Mouse (Mus musculus): ENCODE data around the gene Zfp976. TPM values are rescaled to one million over a fixed set of nuclear protein-coding genes. Genes with fewer than 3 reads are reported as not detected.
"Not testable (repeated sequence)": the region's sequence is repeated elsewhere in the genome, so short reads cannot be mapped to it uniquely, and the experiment has no call there.

The Zfp976 gene
- 1.7 and 3.0 TPM in 2 replicates for polyA plus RNA-seq (2014; fragmentation: Nextera tagmentation; extraction: Ambion mirVana)

DNA sequence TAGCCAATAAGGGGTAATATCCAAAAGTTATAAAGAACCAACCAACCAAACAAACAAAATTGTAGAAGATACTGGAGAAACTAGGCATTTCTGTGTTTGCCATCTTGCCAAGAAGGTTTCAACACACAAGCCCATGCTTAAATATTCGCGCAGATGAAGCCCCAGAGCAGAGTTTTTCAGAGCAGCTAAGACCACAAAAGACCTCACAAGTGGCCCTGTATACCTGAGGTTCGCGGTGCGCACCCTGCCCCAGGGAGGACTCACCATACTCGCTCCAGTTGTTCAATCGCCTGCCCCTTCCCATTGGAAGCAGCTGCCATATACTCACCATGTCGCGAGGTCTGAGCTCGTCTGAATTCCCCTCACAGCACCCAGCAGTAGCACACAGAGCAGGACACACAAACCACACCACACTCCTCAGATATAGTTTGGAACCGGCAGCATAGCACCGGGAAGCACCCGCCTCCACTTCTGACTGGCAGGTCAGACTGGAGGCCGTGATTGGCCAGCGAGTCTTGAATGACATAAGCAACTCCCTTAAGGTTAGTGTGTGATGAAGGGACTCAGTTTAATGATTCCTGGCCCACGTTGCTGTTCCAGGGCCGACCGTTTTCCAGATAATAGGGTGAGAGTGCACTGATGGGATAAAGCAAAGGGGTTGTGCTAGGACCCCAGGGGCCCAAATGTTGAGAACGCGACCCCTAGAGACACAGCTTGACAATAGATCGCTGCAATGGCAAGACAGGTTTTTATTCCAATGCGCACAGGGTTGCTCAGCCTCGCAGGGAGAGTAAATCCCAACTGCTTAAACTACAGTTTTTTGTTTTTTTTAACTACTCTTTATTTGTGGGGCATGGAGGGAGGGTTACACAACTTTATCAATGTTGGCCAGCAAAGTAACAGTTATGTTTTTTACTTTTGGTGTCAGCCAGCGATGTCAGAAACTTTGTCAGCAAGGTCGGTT lies at the start of gene Zfp976:
TSS of gene Zfp976 (minus strand) at position 437 of the 964 bp plus-strand sequence.
- peak within 1 kb of the TSS; percentile 28 for H3K9ac ChIP-seq (replicated peaks; ENCODE audit: low read depth, low read length)
- ATAC-seq (ENCODE audit: low read depth) = peak; percentile 99
- H3K4me3 ChIP-seq (ENCODE audit: low read depth, low read length) = peak within 1 kb of the TSS; percentile 36
- WGBS = 3% methylated on average over 25 of the region's 25 CpGs
- H3K36me3 ChIP-seq (ENCODE audit: control insufficient read depth, insufficient read depth, low read length); H3K4me1 ChIP-seq (ENCODE audit: control insufficient read depth, insufficient read depth, low read length); H3K27me3 ChIP-seq (ENCODE audit: control insufficient read depth, insufficient read depth, low read length); H3K27ac ChIP-seq (ENCODE audit: low read depth, low read length); H3K9me3 ChIP-seq (ENCODE audit: control insufficient read depth, low read length): not testable (repeated sequence)
- H3K4me2 ChIP-seq (ENCODE audit: low read depth, low read length) = peak within 1 kb of the TSS; percentile 46

DNA sequence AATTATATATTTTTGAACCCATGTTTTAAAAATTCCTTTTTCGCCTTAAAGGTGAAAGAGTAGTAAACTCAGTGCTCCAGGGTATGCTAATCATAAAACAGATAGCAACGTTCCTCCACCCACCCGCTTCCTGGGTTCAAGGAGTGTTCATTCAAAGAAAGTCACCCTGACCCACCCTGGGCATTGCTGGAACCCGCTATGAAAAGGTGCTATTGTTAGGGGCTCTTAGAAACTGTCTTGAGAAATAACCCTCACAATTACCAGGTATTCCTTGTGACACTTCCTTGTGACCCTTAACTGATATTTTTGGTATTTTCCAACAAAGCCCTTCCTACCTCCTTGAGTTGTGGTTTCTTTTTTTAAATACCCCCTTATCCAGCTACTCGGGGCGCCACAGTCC lies 37.7 kb upstream of the Zfp976 start:
- H3K36me3 ChIP-seq (ENCODE audit: control insufficient read depth, insufficient read depth, low read length); H3K9ac ChIP-seq (replicated peaks; ENCODE audit: low read depth, low read length); H3K4me2 ChIP-seq (ENCODE audit: low read depth, low read length); H3K27me3 ChIP-seq (ENCODE audit: control insufficient read depth, insufficient read depth, low read length); H3K9me3 ChIP-seq (ENCODE audit: control insufficient read depth, low read length); ATAC-seq (ENCODE audit: low read depth); H3K27ac ChIP-seq (ENCODE audit: low read depth, low read length); H3K4me1 ChIP-seq (ENCODE audit: control insufficient read depth, insufficient read depth, low read length); H3K4me3 ChIP-seq (ENCODE audit: low read depth, low read length): not testable (repeated sequence)
- 94% methylated on average over 6 of the region's 6 CpGs for WGBS

DNA sequence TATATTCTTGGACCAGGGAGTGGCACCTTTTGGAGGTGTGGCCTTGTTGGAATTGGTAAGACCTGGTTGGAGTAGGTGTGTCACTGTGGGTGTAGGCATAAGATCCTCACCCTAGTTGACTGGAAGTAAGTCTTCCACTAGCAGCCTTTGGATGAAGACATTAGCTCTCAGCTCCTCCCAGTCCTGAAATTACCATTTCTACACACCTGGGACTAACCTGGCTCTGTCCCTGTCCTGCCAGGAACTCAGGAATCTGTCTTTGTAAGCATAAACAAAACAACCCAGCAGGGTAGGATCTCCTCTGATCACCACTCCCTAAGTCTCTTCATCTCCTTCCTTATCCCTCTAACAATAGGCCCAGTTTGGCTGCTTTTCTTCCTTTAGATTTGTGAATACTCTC lies 37.3 kb upstream of the Zfp976 start:
- H3K27ac ChIP-seq (ENCODE audit: low read depth, low read length); H3K4me2 ChIP-seq (ENCODE audit: low read depth, low read length); H3K4me3 ChIP-seq (ENCODE audit: low read depth, low read length); H3K27me3 ChIP-seq (ENCODE audit: control insufficient read depth, insufficient read depth, low read length); H3K9ac ChIP-seq (replicated peaks; ENCODE audit: low read depth, low read length); H3K36me3 ChIP-seq (ENCODE audit: control insufficient read depth, insufficient read depth, low read length); H3K4me1 ChIP-seq (ENCODE audit: control insufficient read depth, insufficient read depth, low read length); H3K9me3 ChIP-seq (ENCODE audit: control insufficient read depth, low read length); ATAC-seq (ENCODE audit: low read depth): not testable (repeated sequence)

DNA sequence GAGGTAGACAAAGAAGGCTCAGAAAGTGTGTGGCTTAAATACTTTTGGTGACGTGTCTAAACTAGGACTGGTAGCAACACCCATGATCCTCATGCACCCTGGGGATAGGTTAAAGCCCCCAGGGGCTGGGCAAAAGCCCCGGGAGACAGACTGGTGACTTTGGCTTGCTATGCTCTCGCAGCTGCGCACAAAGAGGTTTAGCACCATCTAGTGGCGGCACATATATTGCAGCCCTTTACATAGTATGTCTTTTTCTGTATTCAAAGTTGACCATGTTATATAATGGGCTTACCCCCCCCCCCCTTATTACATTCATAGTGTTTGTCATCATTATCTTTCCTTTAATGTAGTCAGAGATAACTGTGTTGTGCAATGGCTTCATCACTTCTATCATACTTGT lies 17.8 kb upstream of the Zfp976 start:
- not testable (repeated sequence) for ATAC-seq (ENCODE audit: low read depth)

DNA sequence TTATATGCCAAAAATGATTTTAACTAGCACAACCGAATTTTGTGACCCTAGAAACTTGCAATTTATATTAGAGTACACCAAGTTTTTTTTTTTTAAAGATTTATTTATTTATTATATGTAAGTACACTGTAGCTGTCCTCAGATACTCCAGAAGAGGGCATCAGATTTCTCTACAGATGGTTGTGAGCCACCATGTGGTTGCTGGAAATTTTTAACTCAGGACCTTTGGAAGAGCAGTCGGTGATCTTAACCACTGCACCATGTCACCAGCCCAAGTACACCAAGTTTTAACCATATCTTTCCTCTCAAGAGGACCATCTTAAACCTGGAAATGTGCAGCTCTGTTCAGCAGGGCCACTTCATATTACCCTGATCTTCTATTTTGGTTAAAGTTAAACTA lies 12.8 kb upstream of the Zfp976 start:
- 78% methylated on average over 2 of the region's 2 CpGs for WGBS
- not testable (repeated sequence) for H3K27me3 ChIP-seq (ENCODE audit: control insufficient read depth, insufficient read depth, low read length); H3K4me1 ChIP-seq (ENCODE audit: control insufficient read depth, insufficient read depth, low read length); H3K9me3 ChIP-seq (ENCODE audit: control insufficient read depth, low read length); H3K27ac ChIP-seq (ENCODE audit: low read depth, low read length); H3K4me2 ChIP-seq (ENCODE audit: low read depth, low read length); ATAC-seq (ENCODE audit: low read depth); H3K9ac ChIP-seq (replicated peaks; ENCODE audit: low read depth, low read length); H3K4me3 ChIP-seq (ENCODE audit: low read depth, low read length); H3K36me3 ChIP-seq (ENCODE audit: control insufficient read depth, insufficient read depth, low read length)

More for the DNA sequence above, 17.8 kb upstream of the Zfp976 start:
- 65% methylated on average over 4 of the region's 5 CpGs for WGBS
- H3K4me1 ChIP-seq (ENCODE audit: control insufficient read depth, insufficient read depth, low read length); H3K27ac ChIP-seq (ENCODE audit: low read depth, low read length); H3K36me3 ChIP-seq (ENCODE audit: control insufficient read depth, insufficient read depth, low read length); H3K4me2 ChIP-seq (ENCODE audit: low read depth, low read length); H3K27me3 ChIP-seq (ENCODE audit: control insufficient read depth, insufficient read depth, low read length); H3K4me3 ChIP-seq (ENCODE audit: low read depth, low read length); H3K9ac ChIP-seq (replicated peaks; ENCODE audit: low read depth, low read length); H3K9me3 ChIP-seq (ENCODE audit: control insufficient read depth, low read length): not testable (repeated sequence)

DNA sequence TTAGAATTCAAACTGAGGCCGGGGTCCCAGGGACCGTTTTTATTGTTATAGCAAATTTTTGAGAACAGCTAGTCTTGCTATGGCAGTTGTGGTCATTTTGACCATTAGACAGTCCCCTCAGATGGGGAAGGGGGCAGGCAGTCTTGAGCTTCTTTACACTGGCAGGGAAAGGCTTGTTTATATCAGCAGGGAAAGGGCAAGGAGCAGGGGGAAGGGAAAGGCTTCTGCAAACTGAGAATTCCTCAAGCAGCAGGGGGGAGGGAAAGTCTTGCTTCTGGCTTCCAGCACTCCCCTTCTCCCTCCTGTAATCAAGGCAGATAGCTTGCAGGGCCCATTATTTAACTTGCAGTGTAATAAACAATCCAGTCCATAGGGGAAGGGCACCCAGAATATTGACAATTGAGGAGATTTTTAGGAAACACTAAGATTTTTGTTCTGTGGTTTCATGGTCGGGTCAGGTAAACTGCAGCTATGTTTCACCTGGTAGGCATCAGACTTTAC lies 782 bp upstream of the Zfp976 start:
- not testable (repeated sequence) for ATAC-seq (ENCODE audit: low read depth); H3K9ac ChIP-seq (replicated peaks; ENCODE audit: low read depth, low read length)
- WGBS = 18% methylated on average over 3 of the region's 3 CpGs

DNA sequence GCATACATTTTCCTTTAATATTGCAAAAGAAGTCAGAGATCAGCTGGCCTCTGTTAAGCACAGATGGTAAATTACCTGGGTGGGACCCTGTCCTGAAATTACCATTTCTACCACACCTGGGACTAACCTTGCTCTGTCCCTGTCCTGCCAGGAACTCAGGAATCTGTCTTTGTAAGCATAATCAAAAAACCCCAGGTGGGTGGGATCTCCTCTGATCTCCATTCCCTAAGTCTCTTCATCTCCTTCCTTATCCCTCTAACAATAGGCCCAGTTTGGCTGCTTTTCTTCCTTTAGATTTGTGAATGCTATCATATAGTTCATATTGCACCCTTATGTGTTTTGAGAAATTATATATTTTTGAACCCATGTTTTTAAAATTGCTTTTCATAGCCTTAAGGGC lies 11.4 kb downstream of the Zfp976 start:
- H3K27ac ChIP-seq (ENCODE audit: low read depth, low read length) = not testable (repeated sequence)

More for the DNA sequence above, 782 bp upstream of the Zfp976 start:
- H3K9me3 ChIP-seq (ENCODE audit: control insufficient read depth, low read length); H3K36me3 ChIP-seq (ENCODE audit: control insufficient read depth, insufficient read depth, low read length); H3K4me1 ChIP-seq (ENCODE audit: control insufficient read depth, insufficient read depth, low read length); H3K27me3 ChIP-seq (ENCODE audit: control insufficient read depth, insufficient read depth, low read length); H3K27ac ChIP-seq (ENCODE audit: low read depth, low read length): not testable (repeated sequence)
- Histone ChIP-seq H3K4me3 (ENCODE audit: low read depth, low read length) (peak overlapping the region; percentile 36; the same call in 1 of the 2 replicates), H3K4me2 (ENCODE audit: low read depth, low read length) (peak overlapping the region; percentile 46; the same call in 1 of the 2 replicates)

DNA sequence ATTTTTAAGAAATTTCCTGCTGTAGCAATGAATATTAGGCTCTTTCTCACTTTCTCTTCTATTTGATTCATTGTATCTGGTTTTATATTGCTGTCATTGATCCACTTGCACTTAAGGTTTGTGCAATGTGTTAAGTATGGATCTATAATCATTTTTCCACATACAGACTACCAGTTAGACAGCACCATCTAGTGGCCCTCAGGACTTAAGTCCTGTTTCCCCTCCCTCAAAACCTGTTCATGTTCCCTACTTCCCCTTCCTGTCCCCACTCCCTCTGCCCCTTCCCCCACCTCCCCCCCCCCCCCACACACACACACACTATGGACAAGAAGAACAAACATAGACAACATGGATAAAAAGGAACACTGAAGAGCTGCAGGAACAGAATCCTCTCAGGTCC lies 46.7 kb downstream of the Zfp976 start:
- not testable (repeated sequence) for H3K9me3 ChIP-seq (ENCODE audit: control insufficient read depth, low read length); ATAC-seq (ENCODE audit: low read depth)

More for the DNA sequence above, 11.4 kb downstream of the Zfp976 start:
- not testable (repeated sequence) for H3K4me2 ChIP-seq (ENCODE audit: low read depth, low read length); H3K9me3 ChIP-seq (ENCODE audit: control insufficient read depth, low read length); H3K36me3 ChIP-seq (ENCODE audit: control insufficient read depth, insufficient read depth, low read length); H3K9ac ChIP-seq (replicated peaks; ENCODE audit: low read depth, low read length); ATAC-seq (ENCODE audit: low read depth); H3K4me1 ChIP-seq (ENCODE audit: control insufficient read depth, insufficient read depth, low read length); H3K4me3 ChIP-seq (ENCODE audit: low read depth, low read length); H3K27me3 ChIP-seq (ENCODE audit: control insufficient read depth, insufficient read depth, low read length)

DNA sequence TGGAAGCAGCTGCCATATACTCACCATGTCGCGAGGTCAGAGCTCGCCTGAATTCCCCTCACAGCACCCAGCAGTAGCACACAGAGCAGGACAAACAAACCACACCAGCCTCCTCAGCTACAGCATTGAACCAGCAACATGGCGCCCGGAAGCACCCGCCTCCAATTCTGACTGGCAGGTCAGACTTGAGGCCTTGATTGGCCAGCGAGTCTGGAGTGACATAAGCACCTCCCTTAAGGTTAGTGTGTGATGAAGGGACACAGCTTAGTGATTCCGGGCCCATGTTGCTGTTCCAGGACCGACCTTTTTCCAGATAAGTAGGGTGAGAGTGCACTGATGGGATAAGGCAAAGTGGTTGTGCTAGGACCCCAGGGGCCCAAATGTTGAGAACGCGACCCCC lies 50.0 kb downstream of the Zfp976 start, which contains the start of gene Zfp977:
TSS of gene Zfp977 (minus strand) at position 135 of the 400 bp plus-strand sequence.
- not testable (repeated sequence) for H3K4me2 ChIP-seq (ENCODE audit: low read depth, low read length); H3K4me1 ChIP-seq (ENCODE audit: control insufficient read depth, insufficient read depth, low read length); H3K36me3 ChIP-seq (ENCODE audit: control insufficient read depth, insufficient read depth, low read length); H3K27me3 ChIP-seq (ENCODE audit: control insufficient read depth, insufficient read depth, low read length); H3K27ac ChIP-seq (ENCODE audit: low read depth, low read length); H3K9me3 ChIP-seq (ENCODE audit: control insufficient read depth, low read length); ATAC-seq (ENCODE audit: low read depth); H3K9ac ChIP-seq (replicated peaks; ENCODE audit: low read depth, low read length); H3K4me3 ChIP-seq (ENCODE audit: low read depth, low read length)
- WGBS = 91% methylated on average over 11 of the region's 11 CpGs

More for the DNA sequence above, 46.7 kb downstream of the Zfp976 start:
- H3K4me1 ChIP-seq (ENCODE audit: control insufficient read depth, insufficient read depth, low read length); H3K4me2 ChIP-seq (ENCODE audit: low read depth, low read length); H3K9ac ChIP-seq (replicated peaks; ENCODE audit: low read depth, low read length); H3K4me3 ChIP-seq (ENCODE audit: low read depth, low read length); H3K36me3 ChIP-seq (ENCODE audit: control insufficient read depth, insufficient read depth, low read length); H3K27ac ChIP-seq (ENCODE audit: low read depth, low read length); H3K27me3 ChIP-seq (ENCODE audit: control insufficient read depth, insufficient read depth, low read length): not testable (repeated sequence)

Measured in neural tube, embryonic 14.5 days (tissue).